Mouse (Mus musculus) stomach, embryonic 14.5 days (tissue): Measurements from ENCODE around the gene Ift43. TPM values are rescaled to one million over a fixed set of nuclear protein-coding genes. Genes with fewer than 3 reads are reported as not detected.

ENCODE experiments used
- ATAC-seq: fragments of 200-750 bp; cut with Nextera tagmentation; 2 replicates; pipeline ENCODE4 v1.8.0; 2017; ENCODE audit warnings: low read depth, moderate TSS enrichment; ENCODE audit not compliant: insufficient number of reproducible peaks, insufficient read depth, low FRiP score
- H3K27ac ChIP-seq: fragments of 300-500 bp; sonication (generic); 2 replicates; pipeline ENCODE4 v1.5.1; 2014; ENCODE audit warnings: mild to moderate bottlenecking, low read length, moderate library complexity, mixed read lengths
- H3K27me3 ChIP-seq: fragments of 300-500 bp; sonication (generic); 2 replicates; pipeline ENCODE4 v1.6.1; 2014; ENCODE audit warnings: low read length, control low read depth, mixed read lengths; ENCODE audit not compliant: control insufficient read depth, insufficient read depth
- H3K36me3 ChIP-seq: fragments of 300-500 bp; sonication (generic); 2 replicates; pipeline ENCODE4 v1.6.1; 2014; ENCODE audit warnings: mild to moderate bottlenecking, control low read depth, low read length, moderate library complexity, mixed read lengths; ENCODE audit not compliant: control insufficient read depth, insufficient read depth
- H3K4me1 ChIP-seq: fragments of 300-500 bp; sonication (generic); 2 replicates; pipeline ENCODE4 v1.6.1; 2014; ENCODE audit warnings: low read length, control low read depth, mixed read lengths; ENCODE audit not compliant: control insufficient read depth, insufficient read depth
- H3K4me2 ChIP-seq: fragments of 300-500 bp; sonication (generic); replicated peaks from 2 replicates; pipeline ENCODE4 v1.6.1; 2014; ENCODE audit warnings: low read depth, low read length, control low read depth
- H3K4me3 ChIP-seq: fragments of 300-500 bp; sonication (generic); 2 replicates; pipeline ENCODE4 v1.5.1; 2014; ENCODE audit warnings: low read depth, low read length, control low read depth
- H3K9ac ChIP-seq: fragments of 300-500 bp; sonication (generic); replicated peaks from 2 replicates; pipeline ENCODE4 v1.6.1; 2014; ENCODE audit warnings: low read depth, mild to moderate bottlenecking, control low read depth, low read length, moderate library complexity, mixed read lengths
- H3K9me3 ChIP-seq: fragments of 300-500 bp; sonication (generic); 2 replicates; pipeline ENCODE4 v1.6.1; 2016; ENCODE audit warnings: low read depth, low read length, control low read depth; ENCODE audit not compliant: control insufficient read depth
- WGBS: fragments of 180-500 bp; shearing (Covaris S2); extraction: QIAGEN DNeasy Blood & Tissue Kit; methylation state at CpG from one replicate; pipeline ENCODE4 v1.1.7; 2014; 5-methylcytosine and 5-hydroxymethylcytosine counted together
- polyA plus RNA-seq: library from polyadenylated mRNA; unstranded; fragments of >200 nt; fragmentation: Nextera tagmentation; extraction: Ambion mirVana; gene quantifications from 2 replicates; pipeline ENCODE4 v1.2.1, GENCODE M21; 2014

Gene Ift43
- polyA plus RNA-seq, 1 experiment from 2014 or later = 74.5 TPM

DNA sequence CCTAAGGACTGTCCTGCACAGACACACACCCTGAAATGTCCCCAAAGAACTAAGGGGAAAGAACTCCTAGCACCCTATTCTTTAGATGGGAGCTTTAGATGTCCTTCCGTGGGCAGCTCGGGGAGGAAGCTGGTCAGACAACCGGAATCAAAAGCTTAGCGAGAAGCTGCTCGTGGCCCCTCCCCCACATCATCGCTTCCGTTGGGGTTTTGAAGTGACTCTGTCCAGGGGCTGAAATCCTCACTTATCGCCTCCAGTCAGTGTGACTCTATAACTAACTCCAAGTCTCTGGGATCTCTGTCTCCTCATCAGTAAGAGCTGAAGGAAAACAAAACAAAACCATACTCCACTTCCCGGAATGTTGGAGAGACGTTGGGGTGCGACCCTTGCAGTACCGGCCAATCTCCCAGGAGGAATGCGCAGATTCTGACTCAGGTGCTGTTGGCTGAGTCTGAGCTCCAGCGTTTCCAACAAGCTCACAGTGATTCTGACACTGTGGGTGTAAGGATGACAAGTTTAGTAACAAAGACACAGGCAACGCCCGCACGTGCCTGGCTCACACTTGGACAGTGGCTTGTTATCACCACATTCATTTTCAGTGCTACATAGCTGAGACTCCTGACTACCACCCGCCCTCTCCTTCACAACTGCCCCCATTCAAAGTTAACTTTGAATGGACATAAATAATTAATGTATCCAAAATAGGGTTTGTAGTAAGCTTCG is 107.4 kb downstream of the Ift43 start:
- 22% methylated on average over 19 of the region's 19 CpGs for whole genome bisulfite sequencing
- Histone ChIP-seq H3K4me3 (no peak overlapping the region), H3K9me3 (no peaks in the 10 kb centered on the region), H3K36me3 (no peaks in the 10 kb centered on the region), H3K9ac (no peak overlapping the region), H3K4me1 (peaks cover 7% of the 10 kb centered on the region), H3K4me2 (no peak overlapping the region; the same call in 1 of the 2 replicates), H3K27ac (no peak overlapping the region), H3K27me3 (no peaks in the 10 kb centered on the region)
- no peak for ATAC-seq

DNA sequence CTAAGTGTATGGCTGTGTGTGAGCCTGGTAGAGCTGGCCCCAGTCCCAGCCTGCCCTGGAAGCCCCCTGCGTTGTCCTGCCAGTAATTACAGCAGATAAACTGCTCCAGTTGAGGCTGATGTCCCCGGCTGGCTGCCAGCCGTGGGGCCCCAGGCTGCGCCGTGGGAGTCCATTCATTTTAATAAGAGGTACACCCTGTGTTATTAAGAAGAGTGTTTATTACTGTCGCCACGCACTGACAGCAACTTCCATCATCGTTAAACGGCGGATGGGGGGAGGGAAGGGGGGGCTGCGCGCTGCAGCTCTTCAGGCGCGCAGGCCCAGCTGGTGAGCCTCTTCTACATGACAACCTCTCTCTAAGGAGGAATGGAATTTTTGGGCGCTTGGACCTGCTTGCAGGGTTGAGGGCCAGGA is 109.7 kb downstream of the Ift43 start:
- no peaks in the 10 kb centered on the region for H3K27me3 ChIP-seq
- no peaks in the 10 kb centered on the region for H3K36me3 ChIP-seq
- H3K9ac ChIP-seq = no peak overlapping the region
- ATAC-seq = no peak
- H3K27ac ChIP-seq = no peak overlapping the region
- peaks cover 7% of the 10 kb centered on the region for H3K4me1 ChIP-seq
- no peak overlapping the region for H3K4me3 ChIP-seq
- WGBS = 26% methylated on average over 15 of the region's 15 CpGs
- H3K4me2 ChIP-seq = no peak overlapping the region
- H3K9me3 ChIP-seq = no peaks in the 10 kb centered on the region

DNA sequence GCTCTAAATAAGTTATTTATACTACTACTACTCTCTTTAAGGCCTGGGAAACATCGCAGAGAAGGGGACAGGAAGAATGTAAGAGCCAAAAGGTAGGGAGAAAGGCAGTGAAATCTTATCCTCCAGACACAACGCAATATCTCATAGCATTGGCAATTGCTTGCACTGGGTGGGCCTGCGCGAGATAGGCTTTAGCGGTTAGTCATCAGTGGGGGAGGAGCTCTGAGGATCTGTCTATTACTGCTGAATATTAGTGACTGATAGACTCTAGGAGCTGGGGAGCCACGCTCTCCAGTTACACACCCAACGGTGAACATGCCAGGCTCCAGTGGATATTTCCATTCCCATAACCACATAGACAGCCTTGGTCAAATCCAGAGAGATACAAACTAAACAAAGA is 114.6 kb downstream of the Ift43 start:
- no peak overlapping the region for H3K9ac ChIP-seq
- no peaks in the 10 kb centered on the region for H3K9me3 ChIP-seq
- no peaks in the 10 kb centered on the region for H3K36me3 ChIP-seq
- no peak for ATAC-seq
- H3K4me3 ChIP-seq = no peak overlapping the region
- H3K27ac ChIP-seq = no peak overlapping the region
- H3K4me2 ChIP-seq = no peak overlapping the region
- H3K27me3 ChIP-seq = no peaks in the 10 kb centered on the region
- peaks cover 7% of the 10 kb centered on the region for H3K4me1 ChIP-seq
- WGBS = 90% methylated on average over 7 of the region's 7 CpGs

DNA sequence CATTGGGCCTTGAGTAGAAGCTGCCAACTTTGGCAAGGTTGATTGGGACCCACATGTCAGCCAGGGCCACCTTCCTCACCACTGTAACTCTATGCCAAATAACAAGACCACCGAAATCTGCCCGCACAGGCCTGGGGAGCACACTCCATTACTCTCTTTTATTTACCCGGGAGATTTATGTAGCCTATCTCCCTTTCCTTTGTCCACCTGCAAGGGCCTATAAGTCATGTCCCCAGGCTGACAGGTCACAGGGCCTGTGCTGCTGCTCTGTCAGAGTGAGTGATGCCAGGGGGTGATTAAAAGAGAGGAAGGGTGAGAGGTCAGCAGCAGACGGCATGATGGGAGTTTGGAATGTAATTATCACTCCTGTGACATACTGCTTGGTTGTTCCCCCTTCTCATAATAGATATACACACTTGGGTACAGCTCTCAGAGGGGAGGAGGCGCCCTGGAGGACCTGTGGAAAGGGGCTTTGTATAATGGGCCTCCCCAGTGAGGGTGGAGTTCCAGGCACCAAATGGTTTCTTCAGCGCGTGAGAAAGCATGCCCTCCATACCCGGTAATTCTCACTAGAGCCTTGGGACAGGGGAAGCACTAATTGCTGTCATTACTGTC is 121.2 kb downstream of the Ift43 start:
- Histone ChIP-seq H3K27ac (no peak overlapping the region), H3K9ac (no peak overlapping the region), H3K36me3 (no peaks in the 10 kb centered on the region), H3K4me1 (no peaks in the 10 kb centered on the region), H3K4me2 (no peak overlapping the region), H3K9me3 (no peaks in the 10 kb centered on the region), H3K4me3 (no peak overlapping the region), H3K27me3 (no peaks in the 10 kb centered on the region)
- 13% methylated on average over 8 of the region's 8 CpGs for WGBS
- ATAC-seq = no peak

DNA sequence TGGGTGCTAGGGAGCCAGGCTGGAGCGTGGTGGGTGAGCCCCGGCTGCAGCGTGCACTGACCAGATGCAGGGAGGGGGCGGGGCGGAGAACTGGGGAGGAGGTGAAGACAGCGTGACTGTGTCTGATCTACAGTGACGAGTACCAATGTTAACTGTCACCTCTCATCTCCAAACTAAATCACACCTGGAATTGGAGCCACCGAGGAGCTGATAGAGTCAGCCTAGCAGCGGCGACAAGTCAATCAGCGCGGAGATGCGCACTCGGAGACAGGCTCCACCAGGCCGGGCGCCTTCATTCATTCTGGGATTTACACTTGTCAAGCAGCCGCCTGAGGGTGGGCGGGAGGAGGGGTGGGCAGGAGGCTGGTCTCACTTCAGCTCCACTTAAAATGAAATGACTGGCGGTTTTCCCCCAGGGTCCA is 128.8 kb downstream of the Ift43 start:
- no peak for ATAC-seq
- 3% methylated on average over 19 of the region's 19 CpGs for WGBS
- Histone ChIP-seq H3K27ac (no peak overlapping the region), H3K9ac (no peak overlapping the region), H3K27me3 (peaks cover 31% of the 10 kb centered on the region), H3K36me3 (no peaks in the 10 kb centered on the region), H3K4me3 (no peak overlapping the region), H3K4me1 (no peaks in the 10 kb centered on the region), H3K9me3 (no peaks in the 10 kb centered on the region), H3K4me2 (no peak overlapping the region)

Other genes starting within 250 kb of the Ift43 start
- gene Tgfb3, start 3.5 kb upstream of the Ift43 start, polyA plus RNA-seq = 27.5 and 29.6 TPM in 2 replicates
- 19.0 and 19.6 TPM in 2 replicates for gene Gpatch2l, start 159.3 kb downstream of the Ift43 start, polyA plus RNA-seq